Mouse (Mus musculus): Measurements from ENCODE around the gene Adamts17. TPM values are rescaled to one million over a fixed set of nuclear protein-coding genes. Genes with fewer than 3 reads are reported as not detected.
A peak's percentile ranks its signal among the peaks of the same experiment; 100 is the strongest.

Gene Adamts17
- polyA plus RNA-seq, 1 experiment, result 2.4 TPM

DNA sequence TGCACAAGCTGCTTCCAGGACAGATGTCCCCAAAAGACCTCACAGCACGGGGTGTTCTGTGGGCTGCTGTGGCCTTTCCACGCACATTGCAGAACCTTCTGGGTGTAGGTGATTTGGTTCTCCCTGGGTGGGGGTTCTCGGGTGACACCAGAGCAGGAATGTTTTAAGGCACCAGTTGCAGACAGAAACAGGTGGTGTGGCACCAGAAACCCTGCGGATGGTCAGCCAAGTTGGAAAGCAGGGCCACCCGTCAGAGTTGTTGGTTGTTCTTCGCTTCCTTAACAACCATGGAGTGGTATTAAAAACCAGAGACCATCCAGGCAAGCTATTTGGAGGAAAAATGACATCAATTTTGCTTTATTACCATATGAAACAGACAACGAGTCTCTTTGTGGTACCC is 62.8 kb downstream of the Adamts17 start:
- Histone ChIP-seq H3K4me3 (ENCODE audit: control insufficient read depth, insufficient read depth, low read length) (no peak overlapping the region), H3K27me3 (ENCODE audit: control insufficient read depth, insufficient read depth, low read length) (no peaks in the 10 kb centered on the region), H3K27ac (ENCODE audit: control insufficient read depth, insufficient read depth, low read length) (no peak overlapping the region), H3K36me3 (ENCODE audit: control insufficient read depth, insufficient read depth, low read length) (no peaks in the 10 kb centered on the region), H3K4me1 (replicated peaks; ENCODE audit: control insufficient read depth, insufficient read depth, low read length) (no peaks in the 10 kb centered on the region)
- no peak for TF ChIP-seq POLR2A (IDR thresholded peaks at IDR 0.05; ENCODE audit: control insufficient read depth, extremely low read depth, insufficient read depth, low read length, poor library complexity)
- no peak for TF ChIP-seq CTCF (IDR thresholded peaks at IDR 0.05; ENCODE audit: borderline replicate concordance, control insufficient read depth, extremely low read depth, insufficient read depth, low read length, poor library complexity)
- 94% methylated on average over 7 of the region's 7 CpGs for WGBS
- DNase-seq, result no peak

DNA sequence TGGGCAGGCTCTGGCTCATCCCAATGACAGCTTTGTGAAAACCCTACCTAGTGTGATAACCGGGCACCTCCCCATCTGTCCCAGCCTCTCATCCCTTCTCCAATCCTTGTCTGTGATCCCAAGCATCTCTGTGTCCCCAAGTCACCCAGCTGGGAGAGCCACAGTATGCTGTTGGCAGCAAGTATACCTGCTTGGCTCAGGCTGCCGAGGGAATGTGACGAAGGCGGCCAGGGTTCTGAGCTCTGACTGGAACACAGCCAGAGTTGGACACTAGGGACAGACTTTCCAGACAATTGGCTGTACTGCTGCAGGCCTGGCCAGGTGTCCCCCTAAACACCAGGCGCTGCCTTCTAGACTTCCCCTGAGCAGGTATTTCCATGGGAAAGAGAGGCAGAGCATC is 63.5 kb downstream of the Adamts17 start:
- no peaks in the 10 kb centered on the region for H3K36me3 ChIP-seq (ENCODE audit: control insufficient read depth, insufficient read depth, low read length)
- DNase-seq, result no peak
- no peaks in the 10 kb centered on the region for H3K27me3 ChIP-seq (ENCODE audit: control insufficient read depth, insufficient read depth, low read length)
- TF ChIP-seq CTCF (IDR thresholded peaks at IDR 0.05; ENCODE audit: borderline replicate concordance, control insufficient read depth, extremely low read depth, insufficient read depth, low read length, poor library complexity), result no peak
- 93% methylated on average over 5 of the region's 5 CpGs for WGBS
- H3K4me1 ChIP-seq (replicated peaks; ENCODE audit: control insufficient read depth, insufficient read depth, low read length), result no peaks in the 10 kb centered on the region
- H3K27ac ChIP-seq (ENCODE audit: control insufficient read depth, insufficient read depth, low read length), result no peak overlapping the region
- no peak overlapping the region for H3K4me3 ChIP-seq (ENCODE audit: control insufficient read depth, insufficient read depth, low read length)

DNA sequence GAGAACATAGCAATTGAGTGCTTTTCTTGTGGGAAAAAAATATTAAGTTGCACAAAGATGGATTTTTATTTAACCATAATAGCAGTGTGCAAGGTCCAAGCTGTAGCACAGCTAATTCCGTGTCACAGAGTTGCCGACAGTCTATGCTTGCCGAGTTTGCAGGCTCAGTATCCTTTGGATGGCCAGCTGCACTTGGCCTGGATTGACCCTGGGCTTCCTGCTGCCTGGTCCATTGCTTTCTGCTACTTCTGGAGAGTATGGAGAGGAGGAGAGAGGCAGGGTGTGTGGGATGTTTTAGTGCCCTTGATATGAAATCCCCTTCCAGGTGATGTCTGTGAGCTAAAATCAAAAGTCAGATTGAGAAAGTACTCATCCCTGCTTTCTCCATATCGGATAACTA is 66.4 kb downstream of the Adamts17 start:
- no peak for TF ChIP-seq POLR2A (IDR thresholded peaks at IDR 0.05; ENCODE audit: control insufficient read depth, extremely low read depth, insufficient read depth, low read length, poor library complexity)
- no peak for TF ChIP-seq CTCF (IDR thresholded peaks at IDR 0.05; ENCODE audit: borderline replicate concordance, control insufficient read depth, extremely low read depth, insufficient read depth, low read length, poor library complexity)
- Histone ChIP-seq H3K4me1 (replicated peaks; ENCODE audit: control insufficient read depth, insufficient read depth, low read length) (no peaks in the 10 kb centered on the region), H3K4me3 (ENCODE audit: control insufficient read depth, insufficient read depth, low read length) (no peak overlapping the region), H3K36me3 (ENCODE audit: control insufficient read depth, insufficient read depth, low read length) (no peaks in the 10 kb centered on the region), H3K27ac (ENCODE audit: control insufficient read depth, insufficient read depth, low read length) (no peak overlapping the region), H3K27me3 (ENCODE audit: control insufficient read depth, insufficient read depth, low read length) (no peaks in the 10 kb centered on the region)
- WGBS, result 95% methylated on average over 4 of the region's 4 CpGs
- no peak for DNase-seq

- TF ChIP-seq CTCF (IDR thresholded peaks at IDR 0.05; ENCODE audit: borderline replicate concordance, control insufficient read depth, extremely low read depth, insufficient read depth, low read length, poor library complexity), result no peak
- TF ChIP-seq POLR2A (IDR thresholded peaks at IDR 0.05; ENCODE audit: control insufficient read depth, extremely low read depth, insufficient read depth, low read length, poor library complexity), result no peak
- peak; percentile 41 for DNase-seq
- Histone ChIP-seq H3K27me3 (ENCODE audit: control insufficient read depth, insufficient read depth, low read length) (no peaks in the 10 kb centered on the region), H3K4me3 (ENCODE audit: control insufficient read depth, insufficient read depth, low read length) (no peak overlapping the region), H3K36me3 (ENCODE audit: control insufficient read depth, insufficient read depth, low read length) (no peaks in the 10 kb centered on the region), H3K4me1 (replicated peaks; ENCODE audit: control insufficient read depth, insufficient read depth, low read length) (peaks cover 14% of the 10 kb centered on the region), H3K27ac (ENCODE audit: control insufficient read depth, insufficient read depth, low read length) (peak overlapping the region; percentile 57)
- WGBS, result 16% methylated on average over 5 of the region's 5 CpGs
Measured at GRCm38 (mm10) chr7:66912866-66913265, 73.3 kb downstream of the Adamts17 start.

- H3K27ac ChIP-seq (ENCODE audit: control insufficient read depth, insufficient read depth, low read length), result no peak overlapping the region
- H3K27me3 ChIP-seq (ENCODE audit: control insufficient read depth, insufficient read depth, low read length), result no peaks in the 10 kb centered on the region
- no peaks in the 10 kb centered on the region for H3K36me3 ChIP-seq (ENCODE audit: control insufficient read depth, insufficient read depth, low read length)
- DNase-seq, result no peak
- TF ChIP-seq CTCF (IDR thresholded peaks at IDR 0.05; ENCODE audit: borderline replicate concordance, control insufficient read depth, extremely low read depth, insufficient read depth, low read length, poor library complexity) (no peak), POLR2A (IDR thresholded peaks at IDR 0.05; ENCODE audit: control insufficient read depth, extremely low read depth, insufficient read depth, low read length, poor library complexity) (no peak)
- no peak overlapping the region for H3K4me3 ChIP-seq (ENCODE audit: control insufficient read depth, insufficient read depth, low read length)
- 96% methylated on average over 3 of the region's 3 CpGs for WGBS
- no peaks in the 10 kb centered on the region for H3K4me1 ChIP-seq (replicated peaks; ENCODE audit: control insufficient read depth, insufficient read depth, low read length)
Measured at GRCm38 (mm10) chr7:66923595-66923994, 84.1 kb downstream of the Adamts17 start.

GRCm38 (mm10) chr7:66924104-66924503 is 84.6 kb downstream of the Adamts17 start:
- 97% methylated on average over 1 of the region's 1 CpGs for WGBS
- Histone ChIP-seq H3K27ac (ENCODE audit: control insufficient read depth, insufficient read depth, low read length) (no peak overlapping the region), H3K4me3 (ENCODE audit: control insufficient read depth, insufficient read depth, low read length) (no peak overlapping the region), H3K36me3 (ENCODE audit: control insufficient read depth, insufficient read depth, low read length) (no peaks in the 10 kb centered on the region), H3K4me1 (replicated peaks; ENCODE audit: control insufficient read depth, insufficient read depth, low read length) (no peaks in the 10 kb centered on the region), H3K27me3 (ENCODE audit: control insufficient read depth, insufficient read depth, low read length) (no peaks in the 10 kb centered on the region)
- TF ChIP-seq POLR2A (IDR thresholded peaks at IDR 0.05; ENCODE audit: control insufficient read depth, extremely low read depth, insufficient read depth, low read length, poor library complexity) (no peak), CTCF (IDR thresholded peaks at IDR 0.05; ENCODE audit: borderline replicate concordance, control insufficient read depth, extremely low read depth, insufficient read depth, low read length, poor library complexity) (no peak)
- no peak for DNase-seq

- no peak overlapping the region for H3K27ac ChIP-seq (ENCODE audit: control insufficient read depth, insufficient read depth, low read length)
- no peak for DNase-seq
- no peak overlapping the region for H3K4me3 ChIP-seq (ENCODE audit: control insufficient read depth, insufficient read depth, low read length)
- no peaks in the 10 kb centered on the region for H3K27me3 ChIP-seq (ENCODE audit: control insufficient read depth, insufficient read depth, low read length)
- no peak for TF ChIP-seq POLR2A (IDR thresholded peaks at IDR 0.05; ENCODE audit: control insufficient read depth, extremely low read depth, insufficient read depth, low read length, poor library complexity)
- TF ChIP-seq CTCF (IDR thresholded peaks at IDR 0.05; ENCODE audit: borderline replicate concordance, control insufficient read depth, extremely low read depth, insufficient read depth, low read length, poor library complexity), result no peak
- H3K4me1 ChIP-seq (replicated peaks; ENCODE audit: control insufficient read depth, insufficient read depth, low read length), result no peaks in the 10 kb centered on the region
- 90% methylated on average over 6 of the region's 6 CpGs for WGBS
- H3K36me3 ChIP-seq (ENCODE audit: control insufficient read depth, insufficient read depth, low read length), result no peaks in the 10 kb centered on the region
Measured at GRCm38 (mm10) chr7:66929263-66929662, 89.7 kb downstream of the Adamts17 start.
